Mouse (Mus musculus): ENCODE measurements around the gene Rph3al.

Gene Rph3al

GRCm38 (mm10) chr11:75948789-75949188 is 10.6 kb upstream of the Rph3al start:
- no peak for DNase-seq

DNA sequence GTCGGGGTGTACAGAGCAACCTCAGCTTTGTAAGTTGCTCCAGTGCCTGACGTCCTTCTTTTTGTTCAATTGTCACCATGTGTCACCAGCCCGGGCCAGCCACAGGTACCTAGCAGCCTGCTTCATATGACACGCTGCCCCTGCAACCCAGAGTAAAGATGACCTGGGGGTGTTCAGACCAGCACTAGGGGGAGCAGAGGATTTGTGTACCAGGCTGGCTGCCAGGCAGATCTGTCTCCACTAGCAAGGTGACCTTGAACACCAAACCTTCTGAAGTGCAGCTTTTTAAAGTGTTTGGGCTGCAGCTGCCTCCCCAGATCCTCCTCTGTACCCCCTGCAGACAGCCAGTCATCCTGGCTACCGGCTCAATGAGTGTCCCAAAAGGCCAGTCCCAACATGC is 9.0 kb upstream of the Rph3al start:
- DNase-seq: no peak

DNA sequence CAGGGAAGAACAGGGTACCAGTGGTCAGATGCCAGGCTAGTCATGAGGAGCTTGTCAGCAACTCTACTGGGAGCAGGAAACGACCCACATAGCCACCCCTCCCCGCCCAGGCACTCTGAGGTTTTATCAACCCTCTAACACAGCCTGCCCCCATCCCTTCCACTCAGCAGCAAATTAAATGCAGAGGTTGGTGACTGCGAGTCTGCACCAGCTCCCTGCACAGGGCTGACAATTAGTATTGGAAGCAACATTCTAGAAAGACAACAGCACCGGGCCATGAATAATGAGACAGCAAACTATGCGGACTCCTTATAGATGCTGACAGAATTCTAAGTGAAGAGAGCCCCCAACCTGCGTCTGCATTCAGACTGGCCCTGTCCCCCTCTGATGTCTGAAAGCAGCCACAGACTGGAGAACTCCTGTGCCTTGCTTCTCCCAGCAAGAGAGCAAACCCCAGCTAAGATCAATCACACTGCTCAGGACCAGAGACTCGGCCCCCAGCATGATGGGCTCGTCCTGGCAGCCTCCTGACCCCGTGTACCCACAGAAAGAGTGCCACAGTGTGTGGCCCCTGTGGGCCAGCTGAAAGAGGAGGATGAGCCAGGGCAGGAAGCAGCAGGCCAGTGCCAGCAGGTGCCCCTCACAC is 7.7 kb upstream of the Rph3al start:
- DNase-seq: no peak

DNA sequence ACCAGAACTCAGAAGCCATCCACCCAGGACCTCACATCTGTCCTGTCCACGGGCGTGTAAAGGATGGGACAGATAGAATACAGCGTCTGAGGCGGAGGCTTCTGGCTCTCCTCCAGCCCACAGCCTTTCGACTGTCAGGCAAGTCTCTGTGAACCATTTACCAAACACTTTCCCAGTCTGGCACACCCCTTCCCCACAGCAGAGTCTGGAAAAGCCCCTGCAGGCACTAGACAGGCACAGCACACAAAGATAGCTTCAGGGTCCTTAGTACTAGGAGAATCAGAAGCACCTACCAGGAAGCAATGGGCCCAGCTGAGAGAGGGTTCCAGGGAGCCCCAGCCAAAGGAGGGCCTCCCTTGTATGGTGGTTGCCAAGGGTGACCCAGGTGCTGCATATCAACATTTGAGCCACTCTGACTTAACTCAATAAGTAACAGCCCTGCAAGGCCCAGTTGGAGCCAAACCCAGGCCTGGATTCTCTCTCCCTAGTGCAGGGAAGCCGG is 808 bp downstream of the Rph3al start:
- no peak for DNase-seq

DNA sequence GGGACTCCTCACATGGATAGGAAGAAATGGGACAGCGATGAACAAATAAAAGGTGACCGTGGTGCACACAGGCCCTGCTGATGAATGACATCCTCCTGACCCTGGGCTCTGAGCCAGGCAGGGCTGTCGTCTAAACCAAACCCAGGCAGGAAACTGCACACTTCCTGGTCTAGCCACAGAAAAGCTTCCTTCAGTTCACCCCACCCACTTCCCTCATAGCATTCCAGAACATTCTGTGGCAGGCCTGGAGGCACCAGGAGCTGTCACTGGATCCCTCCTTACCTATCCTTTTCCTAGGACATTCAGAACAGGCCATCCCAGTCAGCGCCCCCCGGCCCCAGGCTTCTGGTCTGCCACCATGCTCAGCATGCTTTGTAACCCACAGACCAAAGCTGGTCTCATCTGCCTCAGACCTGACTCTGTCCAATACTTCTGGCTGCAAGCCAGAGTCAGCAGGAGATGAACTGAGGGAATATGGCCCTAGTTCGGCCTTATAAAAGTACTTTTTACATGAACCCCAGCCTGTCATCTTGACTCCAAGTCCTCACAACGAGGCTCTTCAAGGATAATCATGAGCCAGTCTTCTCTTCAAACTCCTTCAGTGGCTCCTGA is 2.3 kb downstream of the Rph3al start:
- DNase-seq: no peak

GRCm38 (mm10) chr11:75934425-75934824 is 3.8 kb downstream of the Rph3al start:
- DNase-seq: no peak

GRCm38 (mm10) chr11:75933371-75933770 is 4.9 kb downstream of the Rph3al start:
- DNase-seq: no peak

DNA sequence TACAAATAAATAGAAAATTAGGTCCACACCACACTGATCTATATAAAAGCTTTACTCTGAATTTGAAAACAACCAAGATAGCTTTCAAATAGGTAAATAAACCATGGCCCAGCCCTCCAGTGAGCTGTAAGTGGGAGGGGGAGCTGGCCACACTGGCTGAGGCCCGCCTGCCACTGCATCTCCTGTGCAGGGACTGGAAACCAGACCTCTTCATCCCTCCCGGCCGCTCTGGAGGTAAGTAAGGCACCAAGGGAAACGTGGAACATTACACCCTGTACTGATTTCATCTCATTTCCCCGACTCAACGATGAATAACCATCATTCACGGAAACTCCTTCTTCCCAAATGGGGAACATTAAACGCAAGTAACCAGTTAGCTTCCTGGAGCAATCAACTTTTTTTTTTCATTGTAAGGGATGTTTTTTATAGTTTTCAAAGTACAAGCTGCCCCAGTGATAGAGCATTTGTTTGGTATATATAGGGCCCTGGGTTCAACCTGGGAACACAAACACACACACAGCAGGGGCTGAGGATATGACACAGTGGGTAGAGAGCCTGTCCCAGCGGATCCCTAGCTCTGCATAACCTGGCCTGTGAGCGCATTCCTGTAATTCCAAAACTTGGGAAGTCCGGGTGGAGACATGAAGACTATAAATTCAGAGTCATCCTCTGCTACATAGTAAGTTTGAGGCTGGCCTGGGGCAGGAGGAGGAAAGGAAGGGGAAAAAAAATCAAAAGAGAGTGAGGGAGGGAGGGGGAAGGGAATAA is 7.1 kb downstream of the Rph3al start:
- no peak for DNase-seq

DNA sequence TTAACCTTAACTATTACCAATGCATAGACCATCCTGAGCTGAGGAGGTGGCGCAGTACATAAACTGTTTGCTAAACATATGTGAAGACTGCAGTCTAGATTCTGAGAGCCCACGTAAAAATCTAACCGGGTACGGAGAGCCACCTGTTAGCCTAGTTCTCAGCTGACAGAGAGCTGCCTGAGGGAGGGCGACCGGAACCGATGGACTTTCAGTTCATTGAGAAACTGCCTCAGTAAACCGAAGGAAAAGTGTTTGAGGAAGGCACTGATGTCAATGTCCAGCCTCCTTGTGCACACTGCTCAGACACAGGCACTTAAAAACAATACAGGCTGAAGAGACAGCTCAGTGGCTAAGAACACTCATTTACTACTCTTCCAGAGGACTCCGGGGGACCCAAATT is 8.0 kb downstream of the Rph3al start:
- no peak for DNase-seq

- no peak for DNase-seq
Observed at GRCm38 (mm10) chr11:75927881-75928280, 10.3 kb downstream of the Rph3al start.

DNA sequence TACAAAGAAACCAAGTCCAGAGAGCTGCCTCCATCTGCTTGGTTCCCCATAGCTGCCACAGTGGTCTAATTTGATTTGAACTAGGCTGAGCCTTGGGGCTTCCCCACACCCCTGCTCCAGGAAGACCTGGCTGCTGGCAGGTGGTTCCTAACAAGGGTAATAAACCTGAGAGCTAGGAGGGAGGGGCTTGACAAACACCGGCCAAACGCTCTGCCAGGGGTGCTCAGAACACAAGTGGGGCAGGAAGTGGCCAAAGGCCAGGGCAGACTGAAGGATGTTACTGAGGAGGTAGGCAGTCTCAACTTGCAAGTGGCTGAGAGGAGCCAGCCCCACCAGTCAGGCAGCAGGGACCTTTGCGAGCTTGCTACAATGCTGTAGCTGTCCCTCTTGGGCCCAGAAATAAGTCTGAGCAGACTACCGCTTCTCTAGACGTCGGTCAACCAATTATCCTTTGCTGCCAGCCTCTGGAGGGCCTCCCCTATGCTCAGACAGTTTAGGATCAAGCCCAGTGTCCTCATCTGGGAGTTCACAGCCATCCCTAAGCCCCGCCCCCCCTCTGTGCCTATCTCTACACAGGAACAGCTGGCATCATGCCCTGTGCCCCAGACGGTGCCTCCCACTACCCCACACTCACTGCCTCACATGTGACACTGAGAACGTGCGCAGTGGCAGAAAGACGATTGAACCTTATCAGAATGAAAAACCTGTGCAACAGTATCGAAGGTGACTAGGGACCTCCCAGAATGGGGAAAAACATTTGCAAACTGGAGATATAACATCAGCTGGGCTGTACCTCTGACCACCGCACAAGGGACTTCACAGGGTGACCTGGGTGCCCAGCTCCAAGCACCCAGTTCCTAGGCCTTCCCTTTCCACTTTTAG is 11.6 kb downstream of the Rph3al start:
- no peak for DNase-seq

GRCm38 (mm10) chr11:75925801-75926200 is 12.4 kb downstream of the Rph3al start:
- no peak for DNase-seq

DNA sequence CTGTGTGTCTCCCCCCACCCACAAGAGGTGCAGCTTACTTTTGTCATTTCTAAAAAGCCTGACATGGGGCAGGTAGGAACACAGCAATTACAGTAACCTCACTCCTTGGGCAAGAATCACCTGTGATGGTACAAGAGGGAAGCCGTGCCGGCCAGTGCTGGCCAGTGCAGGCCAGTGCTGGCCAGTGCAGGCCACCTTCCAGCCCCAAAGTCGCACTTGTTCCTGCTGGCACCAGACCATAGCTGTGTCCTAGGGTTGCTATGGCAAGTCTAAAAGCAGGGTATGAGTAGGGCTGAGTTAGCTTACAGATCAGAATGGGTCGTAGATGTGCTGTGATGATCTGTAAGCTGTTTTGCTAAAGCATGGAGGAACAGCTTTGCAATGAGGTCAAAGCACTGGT is 15.5 kb downstream of the Rph3al start:
- no peak for DNase-seq

GRCm38 (mm10) chr11:75919139-75919538 is 19.1 kb downstream of the Rph3al start:
- DNase-seq: no peak

- DNase-seq: no peak
Observed at GRCm38 (mm10) chr11:75917340-75917739, 20.9 kb downstream of the Rph3al start.

GRCm38 (mm10) chr11:75913953-75914352 is 24.3 kb downstream of the Rph3al start:
- DNase-seq: no peak

- no peak for DNase-seq
Observed at GRCm38 (mm10) chr11:75912944-75913657, 25.1 kb downstream of the Rph3al start.

GRCm38 (mm10) chr11:75911962-75912361 is 26.3 kb downstream of the Rph3al start:
- no peak for DNase-seq

- no peak for DNase-seq
Observed at GRCm38 (mm10) chr11:75909702-75910429, 28.4 kb downstream of the Rph3al start.

DNA sequence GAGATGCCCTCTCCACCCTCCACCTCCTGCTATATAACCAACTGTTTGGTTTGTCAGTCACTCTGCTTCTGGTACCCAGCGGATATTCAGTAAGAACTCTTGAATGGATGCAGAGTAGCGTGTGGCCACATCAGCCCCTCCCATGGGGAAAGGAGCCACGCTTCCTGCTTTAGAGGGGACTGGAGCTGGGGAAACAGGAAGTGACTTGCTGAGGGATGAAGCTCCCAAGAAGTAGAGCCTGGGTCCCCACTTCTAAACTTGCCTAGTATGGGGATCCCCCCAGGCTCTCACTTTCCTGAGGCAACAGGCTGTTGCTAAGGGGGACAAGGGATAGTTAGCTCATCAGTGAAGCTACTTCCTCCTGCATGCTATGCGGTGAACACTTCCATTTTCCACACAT is 30.8 kb downstream of the Rph3al start:
- DNase-seq: no peak

DNA sequence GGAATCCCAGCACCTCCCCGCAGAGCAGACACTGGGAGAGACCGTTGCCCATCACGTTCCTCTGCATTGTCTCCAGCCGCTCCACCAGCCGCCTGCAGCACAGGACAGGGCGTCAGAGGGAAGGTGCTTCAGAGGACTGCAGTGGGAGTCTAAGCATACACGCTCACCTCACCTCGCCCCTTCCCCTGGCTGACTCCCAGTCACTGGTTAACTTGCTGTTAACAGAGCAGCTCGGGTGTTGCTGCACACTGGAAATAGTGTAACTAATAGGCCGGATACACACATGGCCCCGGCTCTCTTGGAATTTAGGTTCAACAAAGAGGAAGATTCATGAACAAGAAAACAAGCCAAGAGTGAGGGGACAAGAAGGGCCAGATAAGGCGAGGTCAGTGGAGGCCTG is 31.7 kb downstream of the Rph3al start:
- DNase-seq: no peak

DNA sequence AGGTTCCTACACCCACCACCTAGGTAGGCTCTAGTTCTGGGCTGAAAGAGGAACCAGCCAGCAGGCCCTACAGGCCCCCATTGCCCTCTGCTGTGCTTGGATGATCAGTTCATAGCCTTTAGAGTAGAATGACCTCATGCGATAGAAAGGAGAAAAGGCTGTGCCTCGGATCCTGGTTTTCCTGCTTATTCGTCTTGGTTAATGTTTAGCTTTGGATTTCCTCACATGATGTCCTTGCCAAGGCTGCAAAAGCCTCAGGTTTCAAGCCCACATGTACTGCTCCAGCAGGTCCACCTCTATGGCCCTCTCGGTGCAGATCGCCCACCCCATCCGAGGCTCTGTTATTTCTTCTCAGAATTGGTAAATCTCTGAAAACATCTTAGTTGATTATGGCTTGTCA is 33.2 kb downstream of the Rph3al start:
- DNase-seq: no peak
